Mouse (Mus musculus) c-Kit-positive CD71-negative TER-119-negative erythroid progenitor cells, embryonic 14.5 days (primary cell): ENCODE measurements around the gene Ttn.

ENCODE experiments used
- DNase-seq: peaks from one replicate; pipeline ENCODE4 v3.0.0-alpha.2; 2013; ENCODE audit warnings: low read depth

The Ttn gene

DNA sequence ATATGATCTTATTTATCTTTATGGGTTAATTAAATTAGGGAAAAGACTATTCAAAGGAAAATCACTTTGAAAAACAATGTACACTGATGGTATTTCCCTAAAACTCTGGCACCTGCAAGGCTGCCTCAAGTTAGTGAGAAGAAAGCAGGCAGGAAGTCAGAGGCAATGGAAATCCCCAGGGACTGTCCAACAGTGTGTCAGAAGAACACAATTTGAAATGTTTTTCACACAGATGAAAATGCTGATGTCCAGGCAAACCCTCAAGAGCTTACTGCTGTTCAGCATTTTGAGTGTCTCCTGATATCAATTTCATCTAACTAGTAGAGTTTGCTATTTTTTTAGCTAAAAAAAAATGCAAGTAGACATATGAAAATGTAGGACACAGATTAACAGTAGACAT, 161.9 kb downstream of the Ttn start:
- no peak for DNase-seq

DNA sequence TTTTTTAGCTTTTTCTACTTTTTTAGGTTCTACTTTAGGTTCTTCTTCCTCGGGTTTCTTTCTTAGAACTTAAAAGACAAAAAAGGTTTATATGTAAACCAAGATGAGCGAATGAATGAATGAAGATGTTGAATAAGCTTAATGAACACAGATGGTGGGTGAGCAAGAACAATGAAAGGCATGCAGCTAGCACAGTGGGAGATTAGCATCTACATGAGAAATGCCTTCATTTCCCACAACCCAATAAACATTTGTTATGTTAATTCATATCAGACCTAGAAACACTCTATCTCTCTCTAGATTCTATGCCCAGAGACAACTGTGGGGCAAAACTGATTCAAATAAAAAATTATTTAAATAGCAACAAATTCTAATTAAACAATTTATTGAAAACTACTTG, 164.6 kb downstream of the Ttn start:
- no peak for DNase-seq

DNA sequence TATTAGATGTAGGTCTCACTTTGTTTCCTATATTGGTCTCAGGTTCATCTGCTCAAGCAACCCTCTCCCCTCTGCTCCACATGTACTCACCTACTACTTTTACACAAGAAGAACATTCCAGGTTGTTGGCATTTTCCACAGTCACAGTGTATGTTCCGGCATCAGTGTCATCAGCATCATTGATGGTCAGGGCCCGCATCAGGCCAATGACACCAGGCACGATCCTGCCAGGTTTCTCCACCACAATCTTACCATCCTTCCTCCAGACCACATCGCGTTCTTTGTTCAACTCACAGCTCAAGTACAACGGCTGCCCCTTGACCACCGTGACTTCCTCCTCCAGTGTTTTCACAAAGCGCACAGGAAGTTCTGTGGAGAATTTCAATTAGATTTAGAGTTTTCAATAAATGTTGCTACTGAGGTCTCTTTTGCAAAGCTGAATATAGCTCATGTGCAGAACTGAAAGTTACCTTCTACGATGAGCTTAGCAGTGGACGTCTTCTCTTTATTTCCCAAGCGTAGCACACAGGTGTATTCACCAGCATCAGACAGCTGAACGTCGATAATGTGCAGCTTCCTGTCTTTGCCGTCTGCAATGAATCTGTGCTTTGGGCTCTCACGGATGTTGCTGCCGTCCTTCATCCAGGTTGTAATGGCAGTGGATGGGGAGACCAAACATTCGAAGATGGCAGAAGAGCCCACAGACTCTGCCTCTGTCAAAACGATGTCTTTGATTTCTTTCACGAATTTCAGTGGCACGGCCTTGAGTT, 168.1 kb downstream of the Ttn start:
- no peak for DNase-seq

DNA sequence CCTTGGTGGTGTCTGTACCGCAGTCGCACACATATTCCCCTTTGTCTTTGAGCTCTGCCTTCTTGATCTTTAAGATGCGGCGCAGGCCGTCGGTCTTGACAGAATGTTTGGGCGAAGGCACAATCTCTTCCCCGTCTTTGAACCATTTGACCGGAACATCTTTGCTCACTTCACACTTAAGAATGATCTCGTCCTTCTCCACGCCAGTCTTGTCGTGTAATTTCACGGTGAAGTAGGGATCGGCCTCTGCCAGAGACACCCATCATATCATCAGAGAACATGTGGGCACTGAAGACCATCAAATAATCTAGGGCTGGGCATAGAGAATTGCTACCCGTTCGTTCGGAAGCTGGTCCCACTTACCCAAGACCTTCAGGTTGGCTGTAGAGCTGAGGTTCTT, 171.2 kb downstream of the Ttn start:
- no peak for DNase-seq

DNA sequence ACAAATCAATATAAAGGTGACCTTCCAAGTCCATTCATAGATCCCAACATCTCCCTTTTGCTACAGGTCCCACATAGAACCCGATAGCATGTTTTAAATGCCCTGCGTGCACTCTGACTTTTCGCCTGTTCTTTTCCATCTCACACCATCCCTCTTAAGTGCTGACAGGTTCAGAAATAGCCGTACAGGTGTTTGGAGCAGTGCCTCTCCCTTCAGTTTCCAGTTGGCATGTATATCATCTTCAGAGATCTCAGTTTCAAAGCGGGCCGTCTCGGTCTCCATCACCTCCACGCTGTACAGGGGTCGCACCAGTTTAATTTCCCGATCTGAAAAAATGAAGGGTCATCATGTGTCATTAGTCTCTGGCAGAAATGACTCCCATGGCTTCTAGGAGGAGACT, 174.0 kb downstream of the Ttn start:
- DNase-seq, result no peak

GRCm38 (mm10) chr2:76807284-76807683, 175.1 kb downstream of the Ttn start:
- no peak for DNase-seq

GRCm38 (mm10) chr2:76806861-76807260, 175.5 kb downstream of the Ttn start:
- DNase-seq, result no peak

GRCm38 (mm10) chr2:76806376-76806775, 176.0 kb downstream of the Ttn start:
- DNase-seq, result no peak

DNA sequence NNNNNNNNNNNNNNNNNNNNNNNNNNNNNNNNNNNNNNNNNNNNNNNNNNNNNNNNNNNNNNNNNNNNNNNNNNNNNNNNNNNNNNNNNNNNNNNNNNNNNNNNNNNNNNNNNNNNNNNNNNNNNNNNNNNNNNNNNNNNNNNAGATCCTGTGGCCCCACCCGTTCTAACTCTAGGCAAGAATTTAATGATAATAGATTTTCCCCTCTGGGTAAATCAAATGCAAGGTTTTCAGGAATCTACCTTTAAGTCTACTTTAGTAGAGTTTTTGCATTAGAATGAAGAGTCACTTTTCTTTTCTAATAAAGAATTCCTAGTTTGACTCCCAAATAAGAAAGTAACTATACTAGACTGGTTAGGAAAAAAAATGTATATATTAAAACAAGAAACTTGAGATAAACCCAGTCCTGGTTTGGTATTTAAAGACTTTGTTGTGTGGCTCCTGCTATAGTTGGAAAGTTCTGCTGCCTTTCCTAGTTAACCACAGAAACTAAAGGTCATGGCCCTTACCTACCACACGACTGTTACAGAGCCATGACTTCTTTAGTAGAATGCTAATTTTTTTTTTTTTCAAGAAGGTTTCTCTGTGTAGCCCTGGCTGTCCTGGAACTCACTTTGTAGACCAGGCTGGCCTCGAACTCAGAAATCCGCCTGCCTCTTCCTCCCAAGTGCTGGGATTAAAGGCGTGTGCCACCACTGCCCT, 177.0 kb downstream of the Ttn start:
- DNase-seq, result no peak

GRCm38 (mm10) chr2:76784171-76784570, 198.2 kb downstream of the Ttn start:
- DNase-seq, result no peak

DNA sequence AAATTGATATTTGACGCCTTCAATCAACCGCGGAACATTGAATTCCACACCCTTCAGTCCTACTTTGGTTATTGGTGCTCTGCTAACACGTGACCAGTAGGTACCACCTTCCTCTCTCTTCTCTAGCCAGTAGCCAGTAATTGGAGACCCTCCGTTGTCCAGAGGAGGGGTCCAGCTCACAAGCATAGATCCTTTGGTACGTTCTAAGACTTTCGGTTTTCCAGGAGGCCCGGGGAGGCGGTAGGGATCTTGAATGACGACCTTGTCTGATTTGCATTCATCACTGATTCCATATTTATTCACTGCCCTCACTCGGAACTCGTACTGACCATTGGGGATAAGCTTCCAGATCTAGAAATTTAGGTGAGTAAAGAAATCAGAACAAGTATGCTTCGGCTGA, 201.6 kb downstream of the Ttn start:
- no peak for DNase-seq

DNA sequence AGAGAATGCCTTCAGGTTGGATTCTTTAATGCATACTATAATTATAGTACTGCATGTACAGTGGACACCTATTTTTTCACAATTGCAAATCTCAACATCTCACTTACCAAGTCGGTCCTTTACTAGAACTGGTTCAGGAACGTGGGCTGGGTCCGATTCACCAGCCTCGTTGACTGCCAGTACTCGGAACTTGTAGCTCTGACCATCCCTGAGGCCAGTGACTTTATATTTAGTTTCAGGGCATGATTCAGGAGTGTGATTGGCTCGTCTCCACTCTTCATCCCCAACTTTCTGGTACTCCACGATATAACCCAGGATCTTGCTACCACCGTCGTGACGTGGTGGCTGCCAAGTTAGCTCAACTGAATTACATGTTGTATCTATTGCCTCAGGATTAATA, 212.5 kb downstream of the Ttn start:
- no peak for DNase-seq

GRCm38 (mm10) chr2:76767231-76767630, 215.1 kb downstream of the Ttn start:
- DNase-seq, result no peak

DNA sequence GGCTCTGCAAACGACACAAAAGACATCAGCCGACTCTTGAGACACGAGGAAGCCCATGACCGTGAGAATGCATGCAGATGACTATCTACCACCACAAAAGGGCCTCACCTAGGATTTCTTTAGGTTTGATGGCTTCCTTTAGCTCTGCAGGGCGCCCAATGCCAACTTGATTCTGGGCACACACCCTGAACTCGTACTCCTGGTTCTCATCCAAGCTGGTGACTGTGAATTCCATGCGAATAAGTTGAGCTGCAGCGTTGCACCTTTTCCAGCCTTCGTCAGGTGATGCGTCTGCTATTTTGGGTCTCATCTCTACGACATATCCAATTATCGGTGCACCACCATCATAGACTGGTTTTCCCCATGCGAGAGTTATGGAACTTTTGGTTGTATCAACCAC, 217.8 kb downstream of the Ttn start:
- no peak for DNase-seq

- DNase-seq, result no peak
Observed at GRCm38 (mm10) chr2:76762154-76762553, 220.2 kb downstream of the Ttn start.

DNA sequence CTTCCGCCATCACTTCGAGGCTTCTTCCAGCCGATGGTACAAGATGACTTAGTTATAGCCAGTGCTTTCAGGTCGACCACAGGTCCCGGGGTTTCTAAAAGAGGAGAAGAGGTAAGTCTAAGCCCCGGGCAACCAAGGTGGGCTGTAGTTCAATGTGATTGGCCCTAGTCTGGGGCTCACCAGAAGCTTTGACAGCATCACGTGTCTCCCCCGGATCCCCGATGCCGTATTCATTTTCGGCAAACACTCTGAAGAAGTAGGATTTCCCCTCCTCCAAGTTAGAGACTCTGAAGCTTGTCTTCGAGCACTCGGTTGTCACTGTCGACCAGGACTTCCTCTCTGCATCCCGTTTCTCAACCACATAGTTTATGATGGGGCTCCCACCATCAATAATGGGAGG, 225.9 kb downstream of the Ttn start:
- no peak for DNase-seq

GRCm38 (mm10) chr2:76751993-76752392, 230.4 kb downstream of the Ttn start:
- no peak for DNase-seq

DNA sequence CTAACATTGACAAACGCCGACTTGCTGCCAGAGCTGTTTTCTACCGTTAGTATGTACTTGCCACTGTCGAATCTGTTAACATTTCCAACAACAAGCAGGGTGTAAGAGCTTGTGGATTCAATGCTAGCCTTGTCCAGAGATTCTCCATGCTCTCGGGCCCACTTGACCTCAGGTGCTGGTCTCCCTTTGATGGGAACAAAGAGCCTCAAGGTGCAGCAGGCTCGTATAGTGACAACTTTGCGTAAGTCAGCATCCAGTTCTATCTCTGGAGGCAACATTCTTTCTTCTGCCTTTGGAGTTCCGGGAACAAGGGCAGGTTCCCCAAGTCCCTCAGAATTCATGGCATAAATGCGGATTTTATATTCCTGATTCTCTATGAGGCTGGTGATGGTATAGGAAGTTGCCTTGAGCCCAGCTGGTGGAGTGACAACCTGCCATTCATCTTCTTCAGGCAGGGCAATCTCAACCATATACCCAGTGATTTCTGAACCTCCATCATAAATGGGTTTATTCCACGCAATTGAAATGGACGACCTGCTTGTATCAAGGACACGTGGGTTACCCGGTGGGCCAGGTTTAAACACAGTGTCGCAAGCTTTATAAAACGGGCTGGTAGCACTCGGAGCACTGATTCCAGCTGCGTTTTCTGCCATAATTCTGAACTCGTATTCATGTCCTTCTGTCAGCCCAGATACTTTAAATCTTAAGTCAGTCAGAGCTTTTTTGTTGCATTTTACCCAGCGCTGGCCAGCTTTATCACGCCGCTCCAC, 232.8 kb downstream of the Ttn start:
- DNase-seq, result no peak

DNA sequence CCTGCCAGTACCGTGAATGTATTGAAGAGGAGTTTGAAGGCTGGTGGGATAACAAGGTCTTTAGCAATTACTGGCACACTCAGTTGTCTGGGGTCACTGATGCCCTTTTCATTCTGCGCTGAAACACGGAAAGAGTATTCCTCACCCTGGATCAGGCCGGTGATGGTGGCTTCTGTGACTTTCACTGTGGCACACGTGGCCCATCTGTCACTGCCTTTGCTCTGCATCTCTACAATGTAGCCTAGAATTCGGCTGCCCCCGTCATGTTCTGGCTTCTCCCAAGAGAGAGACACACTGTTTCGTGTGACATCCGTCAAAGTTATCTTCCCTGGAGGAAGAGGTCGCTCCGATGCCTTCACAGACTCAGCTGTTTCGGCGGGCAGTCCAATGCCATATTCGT, 233.7 kb downstream of the Ttn start:
- DNase-seq, result no peak

GRCm38 (mm10) chr2:76719650-76720049, 262.7 kb downstream of the Ttn start:
- no peak for DNase-seq

- no peak for DNase-seq
Observed at GRCm38 (mm10) chr2:76714984-76715383, 267.4 kb downstream of the Ttn start.

- no peak for DNase-seq
Observed at GRCm38 (mm10) chr2:76708512-76708911, 273.8 kb downstream of the Ttn start.

DNA sequence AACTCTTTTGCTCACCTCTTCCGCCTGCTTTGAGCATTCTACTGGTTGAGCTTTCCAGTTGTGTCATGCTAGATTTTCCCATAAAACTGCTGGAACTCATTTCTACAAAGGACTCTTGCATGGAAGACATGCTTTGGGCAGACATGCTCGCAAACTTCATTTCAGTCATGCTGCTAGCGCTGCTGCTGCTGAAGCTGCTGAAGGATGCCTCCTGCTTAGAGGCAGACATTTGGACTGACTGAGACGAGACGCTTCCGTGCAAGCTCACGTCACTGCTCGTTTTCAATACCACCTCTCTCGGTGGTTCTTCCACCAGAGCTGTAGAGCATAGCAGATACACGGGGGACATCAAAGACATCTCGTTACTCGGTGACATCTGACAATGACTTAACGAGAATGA, 276.7 kb downstream of the Ttn start:
- no peak for DNase-seq
